Mouse (Mus musculus): ENCODE results near the gene Dnah8. TPM values are rescaled to one million over a fixed set of nuclear protein-coding genes. Genes with fewer than 3 reads are reported as not detected.

Dnah8 gene
- polyA plus RNA-seq, 1 experiment from 2014 or later = 5.0 TPM

DNA sequence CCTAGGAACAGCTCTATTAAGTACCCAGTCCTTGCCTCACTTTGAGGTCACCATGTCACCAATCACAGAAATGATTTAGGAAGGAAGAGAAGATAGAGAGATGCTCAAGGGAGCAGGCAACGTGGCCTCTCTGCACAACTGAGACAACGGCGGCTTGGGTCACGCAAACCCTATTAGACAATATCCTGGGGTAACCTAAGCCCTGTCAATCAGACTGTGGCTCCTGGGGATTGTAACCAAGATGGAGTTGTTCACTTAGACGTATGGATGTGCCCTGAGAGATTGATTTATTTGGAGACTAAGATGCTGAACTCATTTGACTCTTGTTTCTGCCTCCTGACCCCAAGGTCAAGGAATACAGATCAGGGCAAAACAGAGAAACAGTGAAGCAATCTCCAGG lies 29.7 kb upstream of the Dnah8 start:
- no peak overlapping the region for H3K4me2 ChIP-seq (replicated peaks)
- H3K9ac ChIP-seq = no peak overlapping the region
- no peaks in the 10 kb centered on the region for H3K9me3 ChIP-seq (replicated peaks)
- no peak overlapping the region for H3K27ac ChIP-seq (replicated peaks)
- H3K4me1 ChIP-seq = no peaks in the 10 kb centered on the region
- WGBS = 27% methylated on average over 5 of the region's 5 CpGs
- H3K36me3 ChIP-seq = peaks cover 57% of the 10 kb centered on the region
- no peaks in the 10 kb centered on the region for H3K27me3 ChIP-seq
- no peak overlapping the region for H3K4me3 ChIP-seq (replicated peaks)
- no peak for ATAC-seq (ENCODE audit: insufficient number of reproducible peaks, low FRiP score, low TSS enrichment, low read depth)

DNA sequence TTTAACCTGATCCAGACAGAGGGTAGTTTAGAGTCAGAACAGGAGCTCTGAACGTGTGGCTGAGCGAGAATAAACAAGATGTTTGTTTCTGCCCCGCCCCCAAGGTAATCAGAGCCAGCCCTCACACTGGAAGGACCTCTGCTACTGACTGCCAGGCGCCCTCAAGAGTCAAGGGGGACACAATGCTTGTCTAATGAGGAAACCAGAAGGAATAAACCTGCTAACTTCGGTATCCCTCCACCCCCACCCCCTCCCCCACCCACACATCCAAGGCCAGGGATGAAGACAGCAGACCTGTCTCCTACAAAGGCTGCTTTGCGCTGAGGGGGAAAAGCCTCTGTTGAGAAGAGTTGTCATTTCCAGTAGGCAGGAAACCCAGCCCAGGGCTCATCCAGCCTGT lies 29.3 kb upstream of the Dnah8 start:
- no peak overlapping the region for H3K4me2 ChIP-seq (replicated peaks)
- no peaks in the 10 kb centered on the region for H3K4me1 ChIP-seq
- no peak overlapping the region for H3K27ac ChIP-seq (replicated peaks)
- H3K27me3 ChIP-seq = no peaks in the 10 kb centered on the region
- WGBS = 34% methylated on average over 6 of the region's 6 CpGs
- no peaks in the 10 kb centered on the region for H3K9me3 ChIP-seq (replicated peaks)
- H3K36me3 ChIP-seq = peaks cover 60% of the 10 kb centered on the region
- no peak overlapping the region for H3K4me3 ChIP-seq (replicated peaks)
- no peak overlapping the region for H3K9ac ChIP-seq
- no peak for ATAC-seq (ENCODE audit: insufficient number of reproducible peaks, low FRiP score, low TSS enrichment, low read depth)

DNA sequence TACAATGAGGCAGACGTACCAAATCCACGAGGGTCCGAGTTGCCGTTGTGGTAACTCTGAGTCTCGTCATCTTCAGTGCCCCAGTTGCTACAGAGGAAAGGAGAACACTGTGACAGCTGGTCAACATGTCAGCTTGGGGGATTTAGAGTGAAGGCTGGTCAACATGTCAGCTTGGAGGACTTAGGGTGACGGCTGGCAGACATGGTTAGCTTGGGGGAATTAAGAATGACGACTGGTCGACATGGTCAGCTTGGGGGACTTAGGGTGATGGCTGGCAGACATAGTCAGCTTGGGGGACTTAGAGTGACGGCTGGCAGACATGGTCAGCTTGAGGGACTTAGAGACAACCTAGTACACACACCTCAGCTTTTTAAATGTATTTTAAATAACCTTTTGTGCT lies 26.4 kb upstream of the Dnah8 start:
- H3K27ac ChIP-seq (replicated peaks) = no peak overlapping the region
- no peaks in the 10 kb centered on the region for H3K27me3 ChIP-seq
- 90% methylated on average over 9 of the region's 9 CpGs for WGBS
- H3K9ac ChIP-seq = no peak overlapping the region
- no peak overlapping the region for H3K4me2 ChIP-seq (replicated peaks)
- H3K36me3 ChIP-seq = peaks cover 72% of the 10 kb centered on the region
- no peak for ATAC-seq (ENCODE audit: insufficient number of reproducible peaks, low FRiP score, low TSS enrichment, low read depth)
- H3K4me1 ChIP-seq = no peaks in the 10 kb centered on the region
- no peaks in the 10 kb centered on the region for H3K9me3 ChIP-seq (replicated peaks)
- H3K4me3 ChIP-seq (replicated peaks) = no peak overlapping the region

DNA sequence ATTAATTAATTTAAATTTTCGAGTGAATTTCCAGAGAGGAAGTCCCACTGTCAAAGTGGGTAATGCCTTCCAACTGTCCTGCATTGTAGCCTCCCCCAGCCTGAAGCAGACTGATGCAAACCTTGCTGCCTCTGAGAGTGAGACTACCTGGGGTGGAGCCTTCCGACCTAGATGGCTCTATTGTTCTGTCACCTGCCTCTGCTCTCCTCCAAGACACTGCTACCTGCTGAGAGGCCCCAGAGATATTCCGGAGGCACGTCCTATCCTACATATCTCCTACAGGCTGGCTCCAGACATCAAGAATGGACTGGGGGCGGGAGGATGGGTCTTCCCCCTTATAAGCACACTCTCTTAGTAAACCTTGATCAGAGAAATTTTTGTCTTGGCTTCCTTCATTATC lies 25.9 kb upstream of the Dnah8 start:
- H3K9me3 ChIP-seq (replicated peaks) = no peaks in the 10 kb centered on the region
- no peak overlapping the region for H3K9ac ChIP-seq
- H3K27ac ChIP-seq (replicated peaks) = no peak overlapping the region
- H3K27me3 ChIP-seq = no peaks in the 10 kb centered on the region
- WGBS = 83% methylated on average over 5 of the region's 5 CpGs
- H3K4me2 ChIP-seq (replicated peaks) = no peak overlapping the region
- H3K4me1 ChIP-seq = no peaks in the 10 kb centered on the region
- peaks cover 72% of the 10 kb centered on the region for H3K36me3 ChIP-seq
- no peak overlapping the region for H3K4me3 ChIP-seq (replicated peaks)
- ATAC-seq (ENCODE audit: insufficient number of reproducible peaks, low FRiP score, low TSS enrichment, low read depth) = no peak

DNA sequence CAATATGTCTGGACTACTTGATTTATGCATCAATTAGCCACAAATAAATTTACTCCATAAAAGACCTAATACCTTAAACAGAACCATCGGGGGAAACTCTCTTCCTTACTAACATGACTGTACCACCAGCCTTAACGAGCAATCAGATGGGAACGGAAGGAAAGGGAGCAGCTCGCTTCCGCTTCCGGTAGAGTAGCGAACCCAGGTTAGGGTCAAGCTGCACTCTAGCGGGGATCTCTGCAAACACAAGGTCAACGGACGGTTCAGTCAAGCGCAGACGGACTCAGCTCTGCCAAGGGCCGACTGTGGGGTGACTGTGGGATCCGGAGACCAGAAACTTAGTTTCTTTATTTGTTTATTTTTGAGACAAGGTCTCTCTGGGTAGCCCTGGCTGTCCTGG lies 22.0 kb upstream of the Dnah8 start:
- H3K9ac ChIP-seq = no peak overlapping the region
- no peak overlapping the region for H3K27ac ChIP-seq (replicated peaks)
- H3K4me1 ChIP-seq = 0 out of 2 replicates have a peak, but pooled peaks cover 4% of the 10 kb centered on the region
- H3K36me3 ChIP-seq = peaks cover 60% of the 10 kb centered on the region
- H3K27me3 ChIP-seq = no peaks in the 10 kb centered on the region
- 95% methylated on average over 14 of the region's 14 CpGs for WGBS
- ATAC-seq (ENCODE audit: insufficient number of reproducible peaks, low FRiP score, low TSS enrichment, low read depth) = no peak
- H3K9me3 ChIP-seq (replicated peaks) = no peaks in the 10 kb centered on the region
- H3K4me3 ChIP-seq (replicated peaks) = no peak overlapping the region
- H3K4me2 ChIP-seq (replicated peaks) = no peak overlapping the region

DNA sequence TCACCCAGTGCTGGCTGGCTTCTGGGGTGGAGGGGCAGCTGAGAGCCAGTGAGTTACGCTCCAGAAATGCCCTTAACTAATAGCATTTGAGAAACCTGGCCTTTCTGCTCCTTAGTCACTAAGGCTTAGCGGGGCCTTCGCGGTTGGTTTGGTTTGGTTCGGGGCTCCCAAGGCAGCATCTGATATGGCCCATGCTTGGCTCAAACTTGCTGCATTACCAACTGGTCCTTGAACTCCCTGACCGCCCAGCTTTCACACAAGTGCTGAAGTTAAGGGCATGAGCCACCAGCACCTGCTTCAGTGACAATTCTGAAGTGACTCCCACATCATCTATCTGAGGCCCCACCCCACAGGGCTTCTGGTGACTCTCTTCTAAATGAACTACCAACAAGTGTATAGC lies 19.9 kb upstream of the Dnah8 start:
- H3K4me1 ChIP-seq = peaks cover 10% of the 10 kb centered on the region; the same call in 1 of the 2 replicates
- H3K9ac ChIP-seq = no peak overlapping the region
- WGBS = 81% methylated on average over 6 of the region's 6 CpGs
- H3K27ac ChIP-seq (replicated peaks) = no peak overlapping the region
- peaks cover 43% of the 10 kb centered on the region for H3K36me3 ChIP-seq
- H3K4me3 ChIP-seq (replicated peaks) = no peak overlapping the region
- no peaks in the 10 kb centered on the region for H3K27me3 ChIP-seq
- no peaks in the 10 kb centered on the region for H3K9me3 ChIP-seq (replicated peaks)
- H3K4me2 ChIP-seq (replicated peaks) = no peak overlapping the region
- no peak for ATAC-seq (ENCODE audit: insufficient number of reproducible peaks, low FRiP score, low TSS enrichment, low read depth)

DNA sequence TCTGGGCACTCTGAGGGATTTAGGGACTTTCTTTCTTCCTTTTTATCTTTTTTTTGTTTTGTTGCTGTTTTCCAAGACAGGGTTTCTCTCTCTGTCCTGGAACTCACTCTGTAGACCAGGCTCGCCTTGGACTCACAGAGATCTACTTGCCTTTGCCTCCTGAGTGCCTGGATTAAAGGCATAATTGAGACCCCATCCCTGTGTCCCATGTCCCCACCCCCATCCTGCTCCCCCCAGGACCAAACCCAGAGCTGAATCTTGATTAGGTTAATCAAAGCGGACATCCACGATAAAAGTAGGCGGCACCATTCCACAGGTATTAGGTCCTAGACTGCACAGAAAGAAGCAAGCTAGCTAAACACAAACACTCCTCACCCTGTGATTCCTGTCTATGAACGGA lies 19.2 kb upstream of the Dnah8 start:
- no peak overlapping the region for H3K4me2 ChIP-seq (replicated peaks)
- H3K4me1 ChIP-seq = peaks cover 16% of the 10 kb centered on the region
- WGBS = 76% methylated on average over 5 of the region's 5 CpGs
- no peak overlapping the region for H3K9ac ChIP-seq
- no peaks in the 10 kb centered on the region for H3K9me3 ChIP-seq (replicated peaks)
- no peaks in the 10 kb centered on the region for H3K27me3 ChIP-seq
- no peak overlapping the region for H3K4me3 ChIP-seq (replicated peaks)
- no peak overlapping the region for H3K27ac ChIP-seq (replicated peaks)
- ATAC-seq (ENCODE audit: insufficient number of reproducible peaks, low FRiP score, low TSS enrichment, low read depth) = no peak
- peaks cover 38% of the 10 kb centered on the region for H3K36me3 ChIP-seq

DNA sequence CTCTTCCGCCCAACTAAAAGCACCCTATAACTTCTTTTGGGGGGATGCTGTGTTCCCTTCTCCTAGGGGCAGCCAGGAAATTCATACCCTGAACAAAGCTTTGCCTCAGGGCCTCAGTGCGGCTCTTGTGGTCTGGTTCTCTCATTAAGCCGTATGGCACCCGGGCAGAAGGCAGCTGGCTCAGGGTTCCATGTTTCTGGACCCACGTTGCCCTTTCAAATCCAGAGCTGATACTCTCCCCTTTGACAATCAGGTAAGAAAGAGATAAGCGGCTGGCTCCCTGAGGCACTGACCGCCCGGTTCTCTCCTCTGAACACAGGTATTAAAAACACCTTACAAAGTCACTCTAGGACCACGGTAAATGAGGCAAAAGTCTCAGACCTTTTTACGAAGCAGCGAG lies 17.9 kb upstream of the Dnah8 start:
- ATAC-seq (ENCODE audit: insufficient number of reproducible peaks, low FRiP score, low TSS enrichment, low read depth) = no peak
- Histone ChIP-seq H3K27me3 (no peaks in the 10 kb centered on the region), H3K9ac (no peak overlapping the region), H3K4me1 (peaks cover 18% of the 10 kb centered on the region), H3K36me3 (peaks cover 27% of the 10 kb centered on the region), H3K27ac (replicated peaks) (no peak overlapping the region), H3K9me3 (replicated peaks) (no peaks in the 10 kb centered on the region), H3K4me3 (replicated peaks) (no peak overlapping the region), H3K4me2 (replicated peaks) (no peak overlapping the region)
- 78% methylated on average over 11 of the region's 11 CpGs for WGBS

DNA sequence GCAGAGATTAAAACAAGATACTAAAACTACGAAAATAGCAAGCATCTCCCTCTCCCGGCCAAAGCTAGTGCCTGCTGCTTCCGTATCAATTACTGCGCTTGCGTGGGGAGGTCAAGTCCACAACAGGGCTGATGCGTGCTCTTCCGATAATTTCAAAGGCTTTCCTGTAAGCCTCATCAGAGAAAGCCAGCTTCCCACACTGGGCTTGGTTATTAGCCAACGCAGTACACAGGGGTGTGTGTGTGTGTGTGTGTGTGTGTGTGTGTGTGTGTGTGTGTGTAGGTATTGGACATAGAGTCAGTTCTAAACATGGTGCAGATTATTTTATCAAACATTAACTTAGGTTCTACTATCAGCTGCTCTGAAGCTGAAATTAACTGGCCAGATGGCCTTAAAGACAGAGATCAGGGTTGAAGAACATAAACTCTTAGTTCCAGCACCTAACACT lies 17.5 kb upstream of the Dnah8 start:
- Histone ChIP-seq H3K4me3 (replicated peaks) (no peak overlapping the region), H3K9ac (no peak overlapping the region), H3K36me3 (peaks cover 25% of the 10 kb centered on the region), H3K27me3 (no peaks in the 10 kb centered on the region), H3K4me1 (peaks cover 22% of the 10 kb centered on the region), H3K27ac (replicated peaks) (no peak overlapping the region), H3K4me2 (replicated peaks) (no peak overlapping the region), H3K9me3 (replicated peaks) (no peaks in the 10 kb centered on the region)
- WGBS = 83% methylated on average over 8 of the region's 8 CpGs
- no peak for ATAC-seq (ENCODE audit: insufficient number of reproducible peaks, low FRiP score, low TSS enrichment, low read depth)

DNA sequence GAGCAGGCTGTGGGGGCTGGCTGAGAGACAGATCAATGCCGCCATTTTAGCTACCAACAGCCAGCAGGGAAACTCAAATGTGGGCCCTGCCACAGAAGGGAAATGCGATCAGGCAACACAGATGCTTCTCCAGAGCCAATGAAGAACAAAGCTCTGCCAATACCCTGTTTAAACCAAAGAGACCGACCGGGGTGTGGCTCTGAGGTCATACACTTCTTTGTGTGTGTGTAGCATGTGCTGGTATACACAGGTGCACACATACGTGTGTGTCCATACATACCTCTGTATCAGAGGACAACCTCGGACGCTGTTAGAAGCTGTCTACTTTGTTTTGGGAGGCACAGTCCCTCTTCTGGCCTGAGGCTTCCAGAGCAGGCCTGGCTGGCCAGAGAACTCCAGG lies 16.8 kb upstream of the Dnah8 start:
- WGBS = 88% methylated on average over 7 of the region's 7 CpGs

DNA sequence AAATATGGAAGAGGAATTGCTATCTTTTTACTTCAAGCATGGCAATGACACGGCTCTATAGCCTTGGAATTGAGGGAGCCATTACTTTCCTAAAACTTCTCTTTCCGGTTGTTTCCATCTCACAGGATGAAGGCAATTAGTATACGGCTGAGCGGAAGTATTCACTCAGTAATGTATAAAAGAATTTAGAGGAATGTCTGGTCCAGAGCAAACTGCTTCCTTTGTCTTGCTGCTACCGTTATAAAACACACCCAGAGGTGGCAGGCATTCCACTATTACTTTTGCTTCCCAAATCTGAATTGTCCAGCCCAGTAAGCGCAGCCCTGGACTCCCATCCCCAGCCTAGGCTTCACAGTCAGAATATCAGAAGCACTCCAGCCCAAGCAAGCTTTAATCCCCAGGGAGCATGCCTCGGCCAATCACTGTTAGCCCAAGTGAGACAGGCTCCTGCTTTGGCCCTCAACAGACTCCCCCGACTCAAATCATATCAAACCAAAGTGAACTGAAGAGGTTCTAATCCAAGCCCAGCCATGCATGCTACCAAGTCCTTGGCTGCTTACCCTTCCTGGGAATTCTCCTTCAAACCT lies 16.2 kb upstream of the Dnah8 start:
- Histone ChIP-seq H3K9ac (no peak overlapping the region), H3K4me1 (peaks cover 22% of the 10 kb centered on the region), H3K27ac (replicated peaks) (no peak overlapping the region), H3K36me3 (peaks cover 12% of the 10 kb centered on the region), H3K4me3 (replicated peaks) (no peak overlapping the region), H3K27me3 (no peaks in the 10 kb centered on the region), H3K9me3 (replicated peaks) (no peaks in the 10 kb centered on the region), H3K4me2 (replicated peaks) (no peak overlapping the region)
- no peak for ATAC-seq (ENCODE audit: insufficient number of reproducible peaks, low FRiP score, low TSS enrichment, low read depth)
- 56% methylated on average over 8 of the region's 8 CpGs for WGBS

More for the DNA sequence above, 16.8 kb upstream of the Dnah8 start:
- H3K27me3 ChIP-seq = no peaks in the 10 kb centered on the region
- H3K27ac ChIP-seq (replicated peaks) = no peak overlapping the region
- no peak overlapping the region for H3K4me2 ChIP-seq (replicated peaks)
- ATAC-seq (ENCODE audit: insufficient number of reproducible peaks, low FRiP score, low TSS enrichment, low read depth) = no peak
- H3K4me1 ChIP-seq = peaks cover 22% of the 10 kb centered on the region
- H3K36me3 ChIP-seq = peaks cover 19% of the 10 kb centered on the region
- H3K9me3 ChIP-seq (replicated peaks) = no peaks in the 10 kb centered on the region
- no peak overlapping the region for H3K4me3 ChIP-seq (replicated peaks)
- H3K9ac ChIP-seq = no peak overlapping the region

DNA sequence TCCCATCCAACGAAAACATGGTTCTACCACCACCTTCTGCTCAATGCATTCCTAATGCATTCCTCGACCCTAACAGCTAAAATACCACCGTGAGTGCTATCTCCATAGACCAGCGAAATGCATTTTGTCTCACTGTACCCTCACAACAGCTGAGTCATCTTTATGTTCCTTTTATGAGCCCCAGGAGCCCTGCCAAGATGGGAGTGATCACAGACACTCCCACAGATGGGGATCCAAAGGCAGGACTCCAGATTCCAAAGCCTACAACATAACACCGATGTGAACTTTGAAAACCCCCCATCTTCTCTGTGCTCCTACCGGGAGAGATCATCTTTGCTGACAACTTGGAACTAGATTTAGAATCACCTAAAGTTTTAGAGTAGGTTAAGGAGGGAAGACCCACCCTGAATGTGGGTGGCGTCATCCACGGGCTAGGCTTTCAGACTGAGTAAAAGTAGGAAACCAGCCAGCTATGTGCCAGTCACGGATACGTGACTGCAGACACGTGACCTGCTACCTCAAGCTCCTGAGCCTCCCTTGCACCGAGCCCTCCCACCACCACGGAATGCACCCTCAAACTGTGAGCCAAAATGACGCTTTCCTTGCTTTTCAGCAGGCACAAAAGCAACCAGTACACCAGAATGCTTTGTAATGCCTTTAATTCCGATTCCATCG lies 14.7 kb upstream of the Dnah8 start:
- H3K9ac ChIP-seq = no peak overlapping the region
- H3K27me3 ChIP-seq = no peaks in the 10 kb centered on the region
- no peak overlapping the region for H3K27ac ChIP-seq (replicated peaks)
- no peak overlapping the region for H3K4me3 ChIP-seq (replicated peaks)
- peaks cover 22% of the 10 kb centered on the region for H3K4me1 ChIP-seq
- WGBS = 80% methylated on average over 16 of the region's 16 CpGs
- no peaks in the 10 kb centered on the region; the same call in 1 of the 2 replicates for H3K36me3 ChIP-seq
- no peaks in the 10 kb centered on the region for H3K9me3 ChIP-seq (replicated peaks)
- ATAC-seq (ENCODE audit: insufficient number of reproducible peaks, low FRiP score, low TSS enrichment, low read depth) = no peak
- no peak overlapping the region for H3K4me2 ChIP-seq (replicated peaks)
